Mouse (Mus musculus): Measurements from ENCODE around the gene Tpp1. TPM values are rescaled to one million over a fixed set of nuclear protein-coding genes. Genes with fewer than 3 reads are reported as not detected.

Tpp1 gene
- total and polyA plus RNA-seq, 2 experiments = 27.4 to 124 TPM

DNA sequence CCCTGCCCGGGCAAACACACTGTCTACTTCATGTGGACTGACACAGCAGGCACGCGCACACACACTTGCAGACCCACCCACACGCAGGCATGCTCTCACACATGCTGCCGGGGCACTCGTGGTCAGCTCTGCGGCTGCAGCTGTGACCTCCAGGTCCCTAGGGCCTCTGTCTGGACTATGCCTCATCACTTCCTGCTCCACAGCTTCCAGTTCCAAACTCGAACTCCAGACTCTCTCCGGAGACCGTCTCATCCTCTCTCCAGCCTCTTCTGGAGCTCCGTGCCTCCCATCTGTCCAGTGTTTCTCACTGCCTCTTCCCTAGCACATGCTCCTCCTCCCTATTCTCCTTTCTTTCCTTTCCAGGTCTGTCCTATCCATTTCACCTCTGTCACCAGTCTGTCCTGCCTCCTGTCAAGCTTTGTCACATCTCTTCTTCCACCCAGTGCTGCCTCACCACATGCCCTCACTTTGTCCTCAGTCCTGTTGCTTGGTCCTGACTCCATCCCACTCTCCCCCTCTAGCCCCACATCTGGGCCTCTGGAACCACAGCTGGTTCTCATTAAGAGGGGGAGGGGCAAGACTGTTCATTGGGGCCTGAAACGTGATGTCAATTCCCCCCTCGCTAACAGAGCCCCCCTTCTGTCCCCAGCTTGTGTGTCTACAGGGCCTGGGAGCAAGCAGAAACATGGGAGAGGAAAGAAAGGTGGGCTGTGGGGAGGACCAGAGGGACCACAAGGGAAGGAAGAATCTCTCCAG lies 25.9 kb upstream of the Tpp1 start:
- no peak for DNase-seq (ENCODE audit: extremely low read depth, low read depth, low spot score)
- no peak overlapping the region for H3K9ac ChIP-seq (ENCODE audit: low read depth, low read length)
- H3K4me3 ChIP-seq (ENCODE audit: insufficient read depth, low read depth, low read length) = no peak overlapping the region
- peak overlapping the region; percentile 22 for H3K27ac ChIP-seq (replicated peaks; ENCODE audit: insufficient read depth, low read depth, low read length)
- WGBS = 60% methylated on average over 13 of the region's 13 CpGs
- no peaks in the 10 kb centered on the region for H3K36me3 ChIP-seq (ENCODE audit: control insufficient read depth, insufficient read depth, low read length)
- H3K4me1 ChIP-seq (ENCODE audit: control insufficient read depth, insufficient read depth, low read length) = no peaks in the 10 kb centered on the region; the same call in 1 of the 2 replicates
- H3K27me3 ChIP-seq (ENCODE audit: control insufficient read depth, insufficient read depth, low read length) = no peaks in the 10 kb centered on the region
- TF ChIP-seq CTCF (IDR thresholded peaks at IDR 0.05; ENCODE audit: low read depth, low read length) (no peak), POLR2A (IDR thresholded peaks at IDR 0.05; ENCODE audit: extremely low read depth, insufficient read depth, low read length) (no peak)
- no peaks in the 10 kb centered on the region for H3K79me2 ChIP-seq (ENCODE audit: control insufficient read depth, insufficient read depth, low read length)

DNA sequence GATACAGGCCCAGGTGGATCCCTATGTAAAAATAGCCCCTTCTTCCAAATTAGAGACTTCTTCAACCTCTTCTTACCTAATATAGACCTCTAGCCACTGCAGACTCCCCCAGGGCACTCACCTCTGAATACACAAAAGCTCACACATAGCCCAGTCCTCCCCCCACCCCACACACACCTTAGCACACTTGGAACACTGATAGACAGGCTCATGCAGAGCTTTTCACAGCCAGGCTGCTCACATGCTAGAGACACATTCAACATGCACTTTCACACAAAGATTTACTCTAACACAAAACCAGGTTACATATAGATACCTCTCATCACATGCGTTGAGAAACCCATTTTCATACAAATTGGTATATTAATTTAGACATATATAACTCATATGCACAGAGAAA lies 25.3 kb upstream of the Tpp1 start:
- 95% methylated on average over 1 of the region's 1 CpGs for WGBS
- no peak for TF ChIP-seq POLR2A (IDR thresholded peaks at IDR 0.05; ENCODE audit: extremely low read depth, insufficient read depth, low read length)
- no peak for TF ChIP-seq CTCF (IDR thresholded peaks at IDR 0.05; ENCODE audit: low read depth, low read length)
- H3K79me2 ChIP-seq (ENCODE audit: control insufficient read depth, insufficient read depth, low read length) = no peaks in the 10 kb centered on the region
- H3K36me3 ChIP-seq (ENCODE audit: control insufficient read depth, insufficient read depth, low read length) = no peaks in the 10 kb centered on the region
- no peak overlapping the region for H3K9ac ChIP-seq (ENCODE audit: low read depth, low read length)
- no peaks in the 10 kb centered on the region; the same call in 1 of the 2 replicates for H3K4me1 ChIP-seq (ENCODE audit: control insufficient read depth, insufficient read depth, low read length)
- H3K4me3 ChIP-seq (ENCODE audit: insufficient read depth, low read depth, low read length) = no peak overlapping the region
- DNase-seq (ENCODE audit: extremely low read depth, low read depth, low spot score) = no peak
- no peaks in the 10 kb centered on the region for H3K27me3 ChIP-seq (ENCODE audit: control insufficient read depth, insufficient read depth, low read length)
- no peak overlapping the region for H3K27ac ChIP-seq (replicated peaks; ENCODE audit: insufficient read depth, low read depth, low read length)

- H3K9ac ChIP-seq (ENCODE audit: low read depth, low read length) = no peak overlapping the region
- WGBS = 82% methylated on average over 2 of the region's 2 CpGs
- no peak for DNase-seq (ENCODE audit: extremely low read depth, low read depth, low spot score)
These were observed 24.0 kb upstream of the Tpp1 start for GRCm38 (mm10) chr7:105776026-105776425.

DNA sequence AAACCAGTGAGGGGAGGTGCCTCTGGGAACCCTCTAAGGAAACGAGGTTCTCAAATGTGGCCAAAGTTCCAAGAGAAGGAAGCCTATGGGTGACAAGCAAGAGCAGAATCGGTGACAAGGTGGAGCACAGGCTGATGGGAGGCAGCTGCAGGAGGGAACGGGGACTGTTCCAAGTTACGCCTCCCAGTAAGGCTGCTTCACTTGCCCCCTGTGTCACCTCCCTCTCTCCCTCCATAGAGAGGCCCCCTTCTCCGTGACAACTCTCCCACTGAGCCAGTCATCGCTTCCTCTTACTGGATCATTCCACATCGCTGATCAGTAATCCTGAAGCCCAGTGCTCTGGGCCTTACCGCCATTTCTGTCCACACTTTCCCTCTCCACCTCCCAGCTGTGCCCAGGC lies 22.6 kb upstream of the Tpp1 start:
- no peak overlapping the region for H3K27ac ChIP-seq (replicated peaks; ENCODE audit: insufficient read depth, low read depth, low read length)
- H3K4me1 ChIP-seq (ENCODE audit: control insufficient read depth, insufficient read depth, low read length) = peaks cover 4% of the 10 kb centered on the region
- no peak for TF ChIP-seq CTCF (IDR thresholded peaks at IDR 0.05; ENCODE audit: low read depth, low read length)
- TF ChIP-seq POLR2A (IDR thresholded peaks at IDR 0.05; ENCODE audit: extremely low read depth, insufficient read depth, low read length) = no peak
- H3K79me2 ChIP-seq (ENCODE audit: control insufficient read depth, insufficient read depth, low read length) = no peaks in the 10 kb centered on the region
- no peak overlapping the region for H3K4me3 ChIP-seq (ENCODE audit: insufficient read depth, low read depth, low read length)
- WGBS = 76% methylated on average over 8 of the region's 8 CpGs
- H3K27me3 ChIP-seq (ENCODE audit: control insufficient read depth, insufficient read depth, low read length) = no peaks in the 10 kb centered on the region
- no peak overlapping the region for H3K9ac ChIP-seq (ENCODE audit: low read depth, low read length)
- DNase-seq (ENCODE audit: extremely low read depth, low read depth, low spot score) = no peak
- no peaks in the 10 kb centered on the region for H3K36me3 ChIP-seq (ENCODE audit: control insufficient read depth, insufficient read depth, low read length)

More at GRCm38 (mm10) chr7:105776026-105776425, 24.0 kb upstream of the Tpp1 start:
- no peak overlapping the region for H3K4me3 ChIP-seq (ENCODE audit: insufficient read depth, low read depth, low read length)
- no peaks in the 10 kb centered on the region for H3K36me3 ChIP-seq (ENCODE audit: control insufficient read depth, insufficient read depth, low read length)
- no peak overlapping the region for H3K27ac ChIP-seq (replicated peaks; ENCODE audit: insufficient read depth, low read depth, low read length)
- H3K79me2 ChIP-seq (ENCODE audit: control insufficient read depth, insufficient read depth, low read length) = no peaks in the 10 kb centered on the region
- TF ChIP-seq POLR2A (IDR thresholded peaks at IDR 0.05; ENCODE audit: extremely low read depth, insufficient read depth, low read length) (no peak), CTCF (IDR thresholded peaks at IDR 0.05; ENCODE audit: low read depth, low read length) (no peak)
- no peaks in the 10 kb centered on the region for H3K27me3 ChIP-seq (ENCODE audit: control insufficient read depth, insufficient read depth, low read length)
- no peaks in the 10 kb centered on the region; the same call in 1 of the 2 replicates for H3K4me1 ChIP-seq (ENCODE audit: control insufficient read depth, insufficient read depth, low read length)

- no peak for TF ChIP-seq POLR2A (IDR thresholded peaks at IDR 0.05; ENCODE audit: extremely low read depth, insufficient read depth, low read length)
- TF ChIP-seq CTCF (IDR thresholded peaks at IDR 0.05; ENCODE audit: low read depth, low read length) = no peak
- DNase-seq (ENCODE audit: extremely low read depth, low read depth, low spot score) = no peak
- no peak overlapping the region for H3K9ac ChIP-seq (ENCODE audit: low read depth, low read length)
- H3K27ac ChIP-seq (replicated peaks; ENCODE audit: insufficient read depth, low read depth, low read length) = no peak overlapping the region
- H3K27me3 ChIP-seq (ENCODE audit: control insufficient read depth, insufficient read depth, low read length) = no peaks in the 10 kb centered on the region
- 83% methylated on average over 5 of the region's 5 CpGs for WGBS
- no peak overlapping the region for H3K4me3 ChIP-seq (ENCODE audit: insufficient read depth, low read depth, low read length)
- no peaks in the 10 kb centered on the region for H3K36me3 ChIP-seq (ENCODE audit: control insufficient read depth, insufficient read depth, low read length)
- H3K79me2 ChIP-seq (ENCODE audit: control insufficient read depth, insufficient read depth, low read length) = no peaks in the 10 kb centered on the region
- peaks cover 4% of the 10 kb centered on the region for H3K4me1 ChIP-seq (ENCODE audit: control insufficient read depth, insufficient read depth, low read length)
These were observed 21.0 kb upstream of the Tpp1 start for GRCm38 (mm10) chr7:105773041-105773440.

GRCm38 (mm10) chr7:105772331-105772730 lies 20.3 kb upstream of the Tpp1 start:
- H3K36me3 ChIP-seq (ENCODE audit: control insufficient read depth, insufficient read depth, low read length) = no peaks in the 10 kb centered on the region

More at GRCm38 (mm10) chr7:105772331-105772730, 20.3 kb upstream of the Tpp1 start:
- no peak for DNase-seq (ENCODE audit: extremely low read depth, low read depth, low spot score)
- Histone ChIP-seq H3K4me1 (ENCODE audit: control insufficient read depth, insufficient read depth, low read length) (peaks cover 4% of the 10 kb centered on the region), H3K4me3 (ENCODE audit: insufficient read depth, low read depth, low read length) (no peak overlapping the region), H3K27ac (replicated peaks; ENCODE audit: insufficient read depth, low read depth, low read length) (no peak overlapping the region), H3K79me2 (ENCODE audit: control insufficient read depth, insufficient read depth, low read length) (no peaks in the 10 kb centered on the region), H3K27me3 (ENCODE audit: control insufficient read depth, insufficient read depth, low read length) (no peaks in the 10 kb centered on the region), H3K9ac (ENCODE audit: low read depth, low read length) (no peak overlapping the region)
- 93% methylated on average over 15 of the region's 15 CpGs for WGBS
- TF ChIP-seq POLR2A (IDR thresholded peaks at IDR 0.05; ENCODE audit: extremely low read depth, insufficient read depth, low read length) = no peak
- TF ChIP-seq CTCF (IDR thresholded peaks at IDR 0.05; ENCODE audit: low read depth, low read length) = no peak

Measured in liver, adult 2 months (tissue).